Mouse (Mus musculus): Measurements from ENCODE around the gene Plekhg3. TPM values are rescaled to one million over a fixed set of nuclear protein-coding genes. Genes with fewer than 3 reads are reported as not detected.

Gene Plekhg3
- polyA plus RNA-seq, 1 experiment from 2014 or later = 0.93 TPM

DNA sequence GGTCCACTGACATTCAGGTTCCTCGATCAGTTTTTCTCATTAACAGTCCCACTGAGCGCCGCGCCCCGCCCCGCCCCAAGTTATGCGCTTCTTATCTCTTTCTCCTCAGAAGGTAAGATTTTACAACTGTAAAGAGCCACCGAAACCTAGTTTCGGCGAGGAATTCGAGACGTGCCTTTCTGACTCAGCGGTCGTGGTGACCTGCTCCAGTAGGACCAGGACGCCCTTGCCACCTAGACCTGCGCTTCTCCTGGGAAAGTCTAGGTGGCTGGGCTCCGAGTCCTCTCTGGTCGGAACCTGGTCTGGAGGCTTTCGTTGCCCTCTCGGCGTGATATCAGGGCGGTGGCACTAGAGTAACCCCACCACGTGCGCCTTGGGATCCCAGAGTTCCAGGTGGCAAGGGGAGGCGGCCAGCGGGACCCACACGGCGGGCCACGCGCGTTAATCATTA is 2.3 kb downstream of the Plekhg3 start:
- no peaks in the 10 kb centered on the region for H3K36me3 ChIP-seq (ENCODE audit: control insufficient read depth, insufficient read depth, low read length)
- H3K27ac ChIP-seq (ENCODE audit: low read length) = no peak overlapping the region
- peak; percentile 39; the same call in 1 of the 2 replicates for ATAC-seq
- H3K4me2 ChIP-seq (ENCODE audit: low read length) = peak overlapping the region; percentile 98
- H3K4me1 ChIP-seq (ENCODE audit: control insufficient read depth, insufficient read depth, low read length) = peaks cover 8% of the 10 kb centered on the region
- H3K27me3 ChIP-seq (ENCODE audit: control insufficient read depth, insufficient read depth, low read depth, low read length) = peaks cover 55% of the 10 kb centered on the region
- peak overlapping the region; percentile 56 for H3K4me3 ChIP-seq (ENCODE audit: low read depth, low read length)
- under 1% methylated on average over 31 of the region's 31 CpGs for WGBS
- H3K9me3 ChIP-seq (replicated peaks; ENCODE audit: control insufficient read depth, low read length, poor library complexity, severe bottlenecking) = no peaks in the 10 kb centered on the region
- H3K9ac ChIP-seq (ENCODE audit: low read depth, low read length) = peak overlapping the region; percentile 47

GRCm38 (mm10) chr12:76533377-76534222 is 2.9 kb downstream of the Plekhg3 start:
- Histone ChIP-seq H3K27me3 (ENCODE audit: control insufficient read depth, insufficient read depth, low read depth, low read length) (peaks cover 51% of the 10 kb centered on the region), H3K9ac (ENCODE audit: low read depth, low read length) (peak overlapping the region; percentile 47)
- WGBS = under 1% methylated on average over 61 of the region's 74 CpGs

GRCm38 (mm10) chr12:76534233-76534632 is 3.5 kb downstream of the Plekhg3 start:
- Histone ChIP-seq H3K9ac (ENCODE audit: low read depth, low read length) (no peak overlapping the region), H3K36me3 (ENCODE audit: control insufficient read depth, insufficient read depth, low read length) (no peaks in the 10 kb centered on the region), H3K27me3 (ENCODE audit: control insufficient read depth, insufficient read depth, low read depth, low read length) (peaks cover 51% of the 10 kb centered on the region), H3K4me2 (ENCODE audit: low read length) (peak overlapping the region; percentile 98), H3K4me1 (ENCODE audit: control insufficient read depth, insufficient read depth, low read length) (peaks cover 8% of the 10 kb centered on the region), H3K9me3 (replicated peaks; ENCODE audit: control insufficient read depth, low read length, poor library complexity, severe bottlenecking) (no peaks in the 10 kb centered on the region), H3K4me3 (ENCODE audit: low read depth, low read length) (peak overlapping the region; percentile 56), H3K27ac (ENCODE audit: low read length) (no peak overlapping the region)
- no peak for ATAC-seq
- 4% methylated on average over 11 of the region's 11 CpGs for WGBS

More at GRCm38 (mm10) chr12:76533377-76534222, 2.9 kb downstream of the Plekhg3 start:
- peak overlapping the region; percentile 98 for H3K4me2 ChIP-seq (ENCODE audit: low read length)
- ATAC-seq = peak; percentile 74
- H3K9me3 ChIP-seq (replicated peaks; ENCODE audit: control insufficient read depth, low read length, poor library complexity, severe bottlenecking) = no peaks in the 10 kb centered on the region
- no peaks in the 10 kb centered on the region for H3K36me3 ChIP-seq (ENCODE audit: control insufficient read depth, insufficient read depth, low read length)
- no peak overlapping the region for H3K27ac ChIP-seq (ENCODE audit: low read length)
- peak overlapping the region; percentile 56 for H3K4me3 ChIP-seq (ENCODE audit: low read depth, low read length)
- peaks cover 8% of the 10 kb centered on the region for H3K4me1 ChIP-seq (ENCODE audit: control insufficient read depth, insufficient read depth, low read length)

GRCm38 (mm10) chr12:76534641-76535283 is 4.1 kb downstream of the Plekhg3 start:
- Histone ChIP-seq H3K36me3 (ENCODE audit: control insufficient read depth, insufficient read depth, low read length) (no peaks in the 10 kb centered on the region), H3K4me3 (ENCODE audit: low read depth, low read length) (no peak overlapping the region), H3K4me1 (ENCODE audit: control insufficient read depth, insufficient read depth, low read length) (peaks cover 8% of the 10 kb centered on the region), H3K27ac (ENCODE audit: low read length) (no peak overlapping the region), H3K9me3 (replicated peaks; ENCODE audit: control insufficient read depth, low read length, poor library complexity, severe bottlenecking) (no peaks in the 10 kb centered on the region), H3K27me3 (ENCODE audit: control insufficient read depth, insufficient read depth, low read depth, low read length) (peaks cover 51% of the 10 kb centered on the region), H3K9ac (ENCODE audit: low read depth, low read length) (no peak overlapping the region), H3K4me2 (ENCODE audit: low read length) (no peak overlapping the region)
- no peak for ATAC-seq
- WGBS = 28% methylated on average over 9 of the region's 9 CpGs

- no peak overlapping the region for H3K9ac ChIP-seq (ENCODE audit: low read depth, low read length)
- no peak for ATAC-seq
- peaks cover 46% of the 10 kb centered on the region for H3K27me3 ChIP-seq (ENCODE audit: control insufficient read depth, insufficient read depth, low read depth, low read length)
- H3K4me2 ChIP-seq (ENCODE audit: low read length) = 0 out of 2 replicates have a peak overlapping the region, but pooled peaks have one; percentile 2
- H3K27ac ChIP-seq (ENCODE audit: low read length) = no peak overlapping the region
- H3K4me1 ChIP-seq (ENCODE audit: control insufficient read depth, insufficient read depth, low read length) = peaks cover 8% of the 10 kb centered on the region
- H3K9me3 ChIP-seq (replicated peaks; ENCODE audit: control insufficient read depth, low read length, poor library complexity, severe bottlenecking) = no peaks in the 10 kb centered on the region
- WGBS = 68% methylated on average over 9 of the region's 9 CpGs
- H3K36me3 ChIP-seq (ENCODE audit: control insufficient read depth, insufficient read depth, low read length) = no peaks in the 10 kb centered on the region
- H3K4me3 ChIP-seq (ENCODE audit: low read depth, low read length) = no peak overlapping the region
Observed at GRCm38 (mm10) chr12:76535471-76535900, 4.8 kb downstream of the Plekhg3 start.

- Histone ChIP-seq H3K9me3 (replicated peaks; ENCODE audit: control insufficient read depth, low read length, poor library complexity, severe bottlenecking) (no peaks in the 10 kb centered on the region), H3K4me3 (ENCODE audit: low read depth, low read length) (no peak overlapping the region), H3K9ac (ENCODE audit: low read depth, low read length) (no peak overlapping the region), H3K36me3 (ENCODE audit: control insufficient read depth, insufficient read depth, low read length) (no peaks in the 10 kb centered on the region), H3K27ac (ENCODE audit: low read length) (no peak overlapping the region), H3K4me2 (ENCODE audit: low read length) (no peak overlapping the region), H3K4me1 (ENCODE audit: control insufficient read depth, insufficient read depth, low read length) (peaks cover 8% of the 10 kb centered on the region), H3K27me3 (ENCODE audit: control insufficient read depth, insufficient read depth, low read depth, low read length) (peaks cover 34% of the 10 kb centered on the region)
- no peak for ATAC-seq
- 81% methylated on average over 8 of the region's 8 CpGs for WGBS
Observed at GRCm38 (mm10) chr12:76536591-76537153, 6.0 kb downstream of the Plekhg3 start.

DNA sequence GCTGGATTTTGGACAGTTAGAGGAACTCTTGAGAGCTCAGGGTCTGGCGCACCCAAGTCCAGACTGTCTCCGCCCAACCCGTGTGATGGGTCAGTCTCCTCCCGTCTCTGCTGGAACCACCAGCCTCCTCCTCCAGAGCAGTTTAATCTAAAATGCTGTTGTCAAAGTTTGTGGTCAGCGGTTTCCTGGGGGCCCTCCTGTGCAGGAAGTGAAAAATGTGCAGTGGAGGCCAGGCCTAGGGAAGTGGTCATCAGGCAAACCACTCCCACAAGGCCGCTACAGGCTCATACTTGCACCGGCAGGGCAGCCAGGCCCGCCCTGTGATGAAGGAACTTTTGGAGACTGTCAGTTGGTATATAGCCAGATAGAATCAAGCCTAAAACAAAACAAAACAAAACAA is 6.7 kb downstream of the Plekhg3 start:
- Histone ChIP-seq H3K9me3 (replicated peaks; ENCODE audit: control insufficient read depth, low read length, poor library complexity, severe bottlenecking) (no peaks in the 10 kb centered on the region), H3K4me3 (ENCODE audit: low read depth, low read length) (no peak overlapping the region), H3K27me3 (ENCODE audit: control insufficient read depth, insufficient read depth, low read depth, low read length) (peaks cover 26% of the 10 kb centered on the region), H3K4me2 (ENCODE audit: low read length) (no peak overlapping the region), H3K27ac (ENCODE audit: low read length) (no peak overlapping the region), H3K4me1 (ENCODE audit: control insufficient read depth, insufficient read depth, low read length) (peaks cover 8% of the 10 kb centered on the region), H3K9ac (ENCODE audit: low read depth, low read length) (no peak overlapping the region), H3K36me3 (ENCODE audit: control insufficient read depth, insufficient read depth, low read length) (no peaks in the 10 kb centered on the region)
- ATAC-seq = no peak
- WGBS = 87% methylated on average over 8 of the region's 8 CpGs

GRCm38 (mm10) chr12:76540169-76540568 is 9.5 kb downstream of the Plekhg3 start:
- H3K27me3 ChIP-seq (ENCODE audit: control insufficient read depth, insufficient read depth, low read depth, low read length) = peaks cover 18% of the 10 kb centered on the region
- H3K27ac ChIP-seq (ENCODE audit: low read length) = no peak overlapping the region
- WGBS = 92% methylated on average over 3 of the region's 3 CpGs
- no peaks in the 10 kb centered on the region for H3K9me3 ChIP-seq (replicated peaks; ENCODE audit: control insufficient read depth, low read length, poor library complexity, severe bottlenecking)
- no peak overlapping the region for H3K4me2 ChIP-seq (ENCODE audit: low read length)
- no peak for ATAC-seq
- H3K9ac ChIP-seq (ENCODE audit: low read depth, low read length) = no peak overlapping the region
- no peaks in the 10 kb centered on the region for H3K36me3 ChIP-seq (ENCODE audit: control insufficient read depth, insufficient read depth, low read length)
- no peak overlapping the region for H3K4me3 ChIP-seq (ENCODE audit: low read depth, low read length)
- H3K4me1 ChIP-seq (ENCODE audit: control insufficient read depth, insufficient read depth, low read length) = no peaks in the 10 kb centered on the region

Data from midbrain, embryonic 16.5 days (tissue).